Comparison of ENCODE assay signal across 5 mouse cellular contexts in genomic region chr9:70396083-70396482, GRCm38 (mm10).
"Had no signal": no experiment of that assay in that cellular context is flagged by ENCODE, and none has a peak within 500 bp of the region (broad histone marks: within the 10 kb centered on the region; RNA-seq: fewer than 3 reads in every experiment).

No protein-coding gene starts in this region.

- DNase-seq: kidney, adult 11 months; kidney, adult 8-10 months; kidney, postnatal 14 days; layer of hippocampus, adult 9-11 months; layer of hippocampus, postnatal 36 days had no signal
